Mouse (Mus musculus): ENCODE results near the gene March5.

DNA sequence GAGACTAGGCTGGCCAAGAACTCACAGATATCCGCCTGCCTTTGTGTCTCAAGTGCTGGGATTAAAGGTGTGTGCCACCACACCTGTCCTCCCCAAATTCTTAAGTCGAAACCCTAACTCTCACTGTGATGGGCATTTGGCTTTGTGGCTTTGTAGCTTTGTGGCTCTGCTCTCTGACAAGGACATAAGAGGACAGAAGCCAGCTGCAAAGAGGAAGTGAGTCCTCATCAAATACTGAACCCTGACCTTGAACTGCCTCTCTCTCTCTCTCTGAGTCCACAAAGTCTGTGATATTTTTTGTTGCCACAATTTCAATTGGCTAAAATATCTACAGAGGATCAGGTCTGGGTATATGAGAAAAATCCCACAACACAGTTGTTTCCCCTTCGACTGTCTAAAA lies 40.9 kb downstream of the March5 start:
- TF ChIP-seq CTCF (IDR thresholded peaks at IDR 0.05; ENCODE audit: insufficient read depth, low read depth, low read length): no peak
- TF ChIP-seq POLR2A (IDR thresholded peaks at IDR 0.05; ENCODE audit: insufficient read depth, low read depth, low read length): no peak

Measured in olfactory bulb, adult 2 months (tissue).